Mouse (Mus musculus): ENCODE measurements around the gene 9130213A22Rik. TPM values are rescaled to one million over a fixed set of nuclear protein-coding genes. Genes with fewer than 3 reads are reported as not detected.

9130213A22Rik gene
- polyA plus RNA-seq (2014; fragmentation: Illumina TruSeq; extraction: RNeasy Lipid Tissue Mini Kit (QIAGEN cat#74804); ENCODE audit: low read depth, low replicate concordance), result not detected

DNA sequence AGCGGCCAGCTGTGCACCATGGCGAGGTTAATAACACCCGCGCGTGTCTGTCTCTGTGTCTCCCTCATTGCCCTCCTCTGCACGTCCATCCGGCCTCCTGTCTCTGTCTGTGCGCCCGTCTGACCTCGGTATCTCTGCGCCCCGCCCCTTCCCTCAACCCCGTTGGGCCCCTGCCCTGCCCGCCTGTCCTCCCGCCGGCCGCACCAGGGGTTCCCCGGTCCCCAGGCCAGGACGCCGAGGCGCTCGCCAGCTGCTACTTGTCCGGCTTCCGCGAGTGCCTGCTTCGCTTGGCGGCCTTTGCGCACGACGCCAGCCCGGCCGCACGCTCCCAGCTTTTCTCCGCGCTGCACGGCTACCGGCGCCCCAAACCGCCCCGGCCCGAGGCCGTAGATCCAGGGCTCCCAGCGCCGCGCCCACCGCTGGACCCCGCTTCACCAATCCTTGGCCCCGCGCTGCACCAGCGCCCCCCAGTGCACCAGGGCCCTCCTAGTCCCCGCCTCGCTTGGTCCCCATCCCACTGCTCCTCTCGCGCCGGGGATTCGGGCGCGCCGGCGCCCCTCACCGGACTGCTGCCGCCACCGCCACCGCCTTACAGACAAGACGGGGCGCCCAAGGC is at the start of gene 9130213A22Rik:
Gene 9130213A22Rik, minus strand, starts transcription at position 254 of the 616 bp plus-strand sequence.

DNA sequence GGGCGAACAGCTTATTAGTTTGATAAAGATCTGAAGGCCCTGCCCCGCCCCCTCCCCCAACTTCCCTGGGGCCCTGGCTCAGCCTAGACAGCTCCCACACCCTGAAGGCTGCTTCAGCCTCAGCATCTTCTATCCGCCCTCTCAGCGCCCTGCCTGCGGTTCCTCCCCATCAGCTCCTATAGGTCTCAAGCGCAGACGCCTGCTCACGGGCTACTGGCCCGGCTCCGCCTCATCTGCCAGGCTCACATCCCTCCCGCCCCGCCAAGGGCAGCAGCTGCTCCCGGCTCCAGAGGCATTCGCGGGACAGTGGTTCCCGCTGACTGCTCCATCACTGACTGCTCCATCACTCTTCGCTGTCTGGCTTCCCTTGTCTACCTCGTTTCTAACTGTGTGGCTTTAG is 34.4 kb upstream of the 9130213A22Rik start, which contains the start of gene Alox12b:
Gene Alox12b, plus strand, starts transcription at position 190 of the 400 bp plus-strand sequence.

DNA sequence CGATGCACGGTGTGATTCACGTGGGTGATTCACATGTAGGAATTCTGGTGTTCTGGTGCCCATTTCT is 3.3 kb upstream of the 9130213A22Rik start, which contains the start of gene Aloxe3:
Gene Aloxe3, plus strand, starts transcription at position 45 of the 67 bp plus-strand sequence.

DNA sequence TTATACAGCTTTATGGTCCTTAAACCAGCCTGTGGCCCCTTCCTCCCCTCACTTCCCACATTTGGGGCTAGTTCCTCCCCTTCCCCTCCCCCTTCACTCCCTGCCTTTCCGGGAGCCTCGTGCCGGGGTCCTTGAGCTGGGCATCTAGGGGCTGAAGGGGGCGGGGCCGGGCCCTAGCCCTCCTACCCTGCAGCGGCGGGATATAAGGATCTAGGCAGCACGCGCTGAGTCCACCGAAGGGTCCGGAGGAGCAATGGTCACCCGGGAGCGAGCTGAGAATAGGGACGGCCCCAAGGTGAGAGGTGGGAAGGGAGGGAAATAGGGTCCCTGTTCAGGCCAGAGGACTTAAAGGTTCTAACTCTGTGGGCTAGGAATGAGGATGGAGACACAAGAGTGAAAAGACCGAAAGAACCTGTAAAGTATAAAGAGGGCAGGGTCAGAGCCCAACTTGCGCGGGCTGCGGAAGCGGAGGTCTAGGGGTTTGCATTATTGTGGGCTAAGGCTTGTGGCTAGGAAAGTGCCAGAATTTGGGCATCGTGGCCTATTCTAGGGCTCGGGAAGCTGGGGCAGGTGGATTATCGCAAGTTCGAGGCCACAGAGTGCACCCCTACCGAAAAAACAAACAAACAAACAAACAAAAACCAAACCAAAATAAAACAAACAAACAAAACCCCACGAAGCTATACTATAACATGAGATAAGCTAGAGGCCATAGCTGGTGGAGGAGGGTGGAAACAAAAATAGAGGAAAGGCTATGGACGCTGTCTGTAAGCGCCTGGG is 2.0 kb downstream of the 9130213A22Rik start, which contains the start of gene Hes7:
Gene Hes7, plus strand, starts transcription at position 184 of the 780 bp plus-strand sequence.

DNA sequence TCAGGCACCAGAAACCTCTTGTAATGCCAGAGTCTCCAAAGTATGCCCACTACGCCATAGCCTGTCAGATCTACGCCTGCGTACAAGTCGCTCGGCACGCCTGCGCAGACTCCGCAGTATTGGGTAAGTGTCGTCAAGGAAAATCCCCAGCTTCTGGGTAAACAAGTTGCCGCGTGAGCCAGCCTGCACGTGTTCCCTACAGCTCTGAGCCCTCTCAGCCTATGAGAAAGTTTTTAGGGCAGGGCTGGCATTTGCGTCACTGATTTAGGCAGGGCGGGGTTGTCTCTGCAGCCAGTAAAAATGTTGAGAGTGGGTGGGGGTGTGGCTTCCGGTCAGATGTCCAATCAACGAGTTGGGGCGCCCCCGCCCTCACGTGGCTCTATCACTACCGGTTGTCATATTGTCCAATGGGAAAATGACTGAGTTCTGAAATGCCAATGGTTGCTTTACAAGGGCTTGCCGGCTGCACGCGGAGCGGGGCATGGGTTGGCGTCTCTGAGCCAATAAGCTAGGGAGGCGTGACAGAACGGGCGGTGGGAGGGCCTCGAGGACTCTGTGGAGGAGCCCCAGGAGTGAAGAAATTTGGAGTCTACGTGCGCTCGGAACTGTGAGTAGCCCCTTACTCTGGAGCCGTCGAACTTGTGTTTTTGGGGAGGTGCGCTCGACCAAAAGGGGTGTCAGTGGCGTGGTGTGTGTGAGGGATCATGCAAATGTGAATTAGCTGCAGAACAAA is 27.5 kb downstream of the 9130213A22Rik start, which contains the start of gene Per1:
Gene Per1, plus strand, starts transcription at position 521 of the 733 bp plus-strand sequence.

DNA sequence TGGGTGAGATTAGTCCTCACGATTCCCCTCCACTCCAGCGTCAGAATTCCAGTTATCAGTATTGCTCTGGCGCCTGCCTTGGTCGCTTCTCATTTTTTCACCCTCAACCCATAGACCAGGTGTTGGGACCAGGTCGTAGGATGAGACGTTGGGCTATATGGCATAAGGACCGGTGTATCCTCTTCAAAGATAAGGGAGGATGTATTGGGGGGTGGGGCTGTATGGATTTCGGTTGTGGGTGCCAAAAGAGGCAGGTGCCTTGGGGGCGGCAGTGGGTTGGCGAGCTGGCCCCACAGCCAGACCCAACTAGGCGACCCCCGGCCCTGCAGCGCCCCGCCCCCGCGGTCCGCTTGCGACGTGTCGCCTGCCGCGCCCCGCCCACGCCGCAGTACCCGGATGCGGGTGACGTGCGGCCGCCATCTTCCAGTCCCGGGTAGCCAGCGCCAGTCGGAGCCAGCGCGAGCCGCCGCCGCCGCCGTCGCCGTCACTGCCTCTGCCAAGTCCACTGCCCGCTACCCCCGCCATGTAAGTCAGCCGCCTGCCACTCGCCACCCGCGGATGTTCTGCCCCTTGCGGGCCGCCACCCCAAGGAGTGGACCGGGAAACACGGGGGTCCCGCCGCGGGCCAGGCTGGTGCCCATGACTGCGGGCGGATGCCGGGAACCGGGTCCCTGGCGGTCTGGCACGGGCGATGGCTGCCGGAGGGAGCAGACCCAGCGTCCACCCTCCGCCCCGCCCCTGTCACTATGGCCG is 34.1 kb downstream of the 9130213A22Rik start, which contains the start of gene Vamp2:
Gene Vamp2, plus strand, starts transcription at position 388 of the 753 bp plus-strand sequence.

DNA sequence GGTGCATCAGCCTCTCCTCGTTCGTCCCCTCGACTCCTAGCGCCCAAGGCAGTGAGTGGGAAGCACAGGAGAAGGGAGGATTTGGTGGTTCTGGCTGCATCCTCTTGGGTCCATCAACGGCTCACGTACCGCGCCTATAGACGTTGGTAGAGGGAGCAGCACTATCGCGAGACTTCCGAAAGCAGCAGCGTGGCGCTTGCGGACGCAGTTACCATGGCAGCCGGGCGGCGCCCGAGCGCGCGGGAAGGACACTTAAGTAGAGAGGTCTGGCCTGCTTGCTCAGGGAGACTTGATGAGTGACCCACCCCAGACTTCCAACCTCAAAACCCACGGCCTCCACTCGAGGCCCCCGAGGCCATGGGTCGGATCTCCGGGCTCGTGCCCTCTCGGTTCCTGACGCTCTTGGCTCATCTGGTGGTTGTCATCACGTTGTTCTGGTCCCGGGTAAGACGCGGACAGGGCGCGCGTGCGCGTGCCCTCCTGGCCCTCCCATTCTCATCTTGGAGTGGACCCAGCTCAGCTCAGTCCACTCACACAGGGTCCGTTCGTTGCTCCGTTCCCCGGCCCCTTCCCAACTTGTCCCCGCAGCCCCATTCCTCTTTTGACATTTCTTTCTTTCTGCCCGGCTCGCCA is 51.7 kb downstream of the 9130213A22Rik start, which contains the start of gene Tmem107:
Gene Tmem107, plus strand, starts transcription at position 217 of the 633 bp plus-strand sequence.

Other genes starting within 250 kb of the 9130213A22Rik start
- gene Rnf222, start 234.0 kb downstream of the 9130213A22Rik start, polyA plus RNA-seq (2014; fragmentation: Illumina TruSeq; extraction: RNeasy Lipid Tissue Mini Kit (QIAGEN cat#74804); ENCODE audit: low read depth, low replicate concordance), result not detected
- gene Rpl26, start 221.0 kb downstream of the 9130213A22Rik start, polyA plus RNA-seq (2014; fragmentation: Illumina TruSeq; extraction: RNeasy Lipid Tissue Mini Kit (QIAGEN cat#74804); ENCODE audit: low read depth, low replicate concordance), result 134 TPM
- not detected for gene Odf4, start 195.5 kb downstream of the 9130213A22Rik start, polyA plus RNA-seq (2014; fragmentation: Illumina TruSeq; extraction: RNeasy Lipid Tissue Mini Kit (QIAGEN cat#74804); ENCODE audit: low read depth, low replicate concordance)
- 2.5 TPM for gene Arhgef15, start 165.1 kb downstream of the 9130213A22Rik start, polyA plus RNA-seq (2014; fragmentation: Illumina TruSeq; extraction: RNeasy Lipid Tissue Mini Kit (QIAGEN cat#74804); ENCODE audit: low read depth, low replicate concordance)
- 1.6 TPM for gene Slc25a35, start 154.5 kb downstream of the 9130213A22Rik start, polyA plus RNA-seq (2014; fragmentation: Illumina TruSeq; extraction: RNeasy Lipid Tissue Mini Kit (QIAGEN cat#74804); ENCODE audit: low read depth, low replicate concordance)
- 1.5 TPM for gene Rangrf, start 147.4 kb downstream of the 9130213A22Rik start, polyA plus RNA-seq (2014; fragmentation: Illumina TruSeq; extraction: RNeasy Lipid Tissue Mini Kit (QIAGEN cat#74804); ENCODE audit: low read depth, low replicate concordance)
- 2.6 TPM for gene Pfas, start 114.1 kb downstream of the 9130213A22Rik start, polyA plus RNA-seq (2014; fragmentation: Illumina TruSeq; extraction: RNeasy Lipid Tissue Mini Kit (QIAGEN cat#74804); ENCODE audit: low read depth, low replicate concordance)
- gene Ctc1, start 106.7 kb downstream of the 9130213A22Rik start, polyA plus RNA-seq (2014; fragmentation: Illumina TruSeq; extraction: RNeasy Lipid Tissue Mini Kit (QIAGEN cat#74804); ENCODE audit: low read depth, low replicate concordance), result 1.1 TPM
- not detected for gene Aurkb, start 76.9 kb downstream of the 9130213A22Rik start, polyA plus RNA-seq (2014; fragmentation: Illumina TruSeq; extraction: RNeasy Lipid Tissue Mini Kit (QIAGEN cat#74804); ENCODE audit: low read depth, low replicate concordance)
- 1.4 TPM for gene Borcs6, start 62.9 kb downstream of the 9130213A22Rik start, polyA plus RNA-seq (2014; fragmentation: Illumina TruSeq; extraction: RNeasy Lipid Tissue Mini Kit (QIAGEN cat#74804); ENCODE audit: low read depth, low replicate concordance)
- 0.61 TPM for gene Tmem107, start 51.8 kb downstream of the 9130213A22Rik start, polyA plus RNA-seq (2014; fragmentation: Illumina TruSeq; extraction: RNeasy Lipid Tissue Mini Kit (QIAGEN cat#74804); ENCODE audit: low read depth, low replicate concordance)
- 23.6 TPM for gene Vamp2, start 34.1 kb downstream of the 9130213A22Rik start, polyA plus RNA-seq (2014; fragmentation: Illumina TruSeq; extraction: RNeasy Lipid Tissue Mini Kit (QIAGEN cat#74804); ENCODE audit: low read depth, low replicate concordance)
- 0.16 TPM for gene Per1, start 27.4 kb downstream of the 9130213A22Rik start, polyA plus RNA-seq (2014; fragmentation: Illumina TruSeq; extraction: RNeasy Lipid Tissue Mini Kit (QIAGEN cat#74804); ENCODE audit: low read depth, low replicate concordance)
- not detected for gene Hes7, start 2.2 kb downstream of the 9130213A22Rik start, polyA plus RNA-seq (2014; fragmentation: Illumina TruSeq; extraction: RNeasy Lipid Tissue Mini Kit (QIAGEN cat#74804); ENCODE audit: low read depth, low replicate concordance)
- not detected for gene Aloxe3, start 3.3 kb upstream of the 9130213A22Rik start, polyA plus RNA-seq (2014; fragmentation: Illumina TruSeq; extraction: RNeasy Lipid Tissue Mini Kit (QIAGEN cat#74804); ENCODE audit: low read depth, low replicate concordance)
- not detected for gene Alox12b, start 34.4 kb upstream of the 9130213A22Rik start, polyA plus RNA-seq (2014; fragmentation: Illumina TruSeq; extraction: RNeasy Lipid Tissue Mini Kit (QIAGEN cat#74804); ENCODE audit: low read depth, low replicate concordance)
- not detected for gene Alox8, start 75.3 kb upstream of the 9130213A22Rik start, polyA plus RNA-seq (2014; fragmentation: Illumina TruSeq; extraction: RNeasy Lipid Tissue Mini Kit (QIAGEN cat#74804); ENCODE audit: low read depth, low replicate concordance)
- not detected for gene Gucy2e, start 114.4 kb upstream of the 9130213A22Rik start, polyA plus RNA-seq (2014; fragmentation: Illumina TruSeq; extraction: RNeasy Lipid Tissue Mini Kit (QIAGEN cat#74804); ENCODE audit: low read depth, low replicate concordance)
- 4.0 TPM for gene Cntrob, start 201.2 kb upstream of the 9130213A22Rik start, polyA plus RNA-seq (2014; fragmentation: Illumina TruSeq; extraction: RNeasy Lipid Tissue Mini Kit (QIAGEN cat#74804); ENCODE audit: low read depth, low replicate concordance)
- gene Trappc1, start 201.4 kb upstream of the 9130213A22Rik start, polyA plus RNA-seq (2014; fragmentation: Illumina TruSeq; extraction: RNeasy Lipid Tissue Mini Kit (QIAGEN cat#74804); ENCODE audit: low read depth, low replicate concordance), result 52.4 TPM
- not detected for gene Kcnab3, start 203.7 kb upstream of the 9130213A22Rik start, polyA plus RNA-seq (2014; fragmentation: Illumina TruSeq; extraction: RNeasy Lipid Tissue Mini Kit (QIAGEN cat#74804); ENCODE audit: low read depth, low replicate concordance)
- gene Rnf227, start 217.9 kb upstream of the 9130213A22Rik start, polyA plus RNA-seq (2014; fragmentation: Illumina TruSeq; extraction: RNeasy Lipid Tissue Mini Kit (QIAGEN cat#74804); ENCODE audit: low read depth, low replicate concordance), result 0.79 TPM
- gene Chd3, start 246.8 kb upstream of the 9130213A22Rik start, polyA plus RNA-seq (2014; fragmentation: Illumina TruSeq; extraction: RNeasy Lipid Tissue Mini Kit (QIAGEN cat#74804); ENCODE audit: low read depth, low replicate concordance), result 19.3 TPM